Mouse (Mus musculus): ENCODE results near the gene Gm42878.

Gm42878 gene

GRCm38 (mm10) chr5:121500719-121501118 lies 44.6 kb downstream of the Gm42878 start:
- no peak for DNase-seq (ENCODE audit: low read depth, low spot score)

GRCm38 (mm10) chr5:121493305-121493704 lies 52.0 kb downstream of the Gm42878 start:
- no peak for DNase-seq (ENCODE audit: low read depth, low spot score)

- DNase-seq (ENCODE audit: low read depth, low spot score), result no peak
These were observed 60.5 kb downstream of the Gm42878 start for GRCm38 (mm10) chr5:121484801-121485200.

- no peak for DNase-seq (ENCODE audit: low read depth, low spot score)
These were observed 67.6 kb downstream of the Gm42878 start for GRCm38 (mm10) chr5:121477680-121478079.

GRCm38 (mm10) chr5:121476040-121476439 lies 69.2 kb downstream of the Gm42878 start:
- DNase-seq (ENCODE audit: low read depth, low spot score), result no peak

GRCm38 (mm10) chr5:121474610-121475009 lies 70.7 kb downstream of the Gm42878 start:
- DNase-seq (ENCODE audit: low read depth, low spot score), result no peak

GRCm38 (mm10) chr5:121472411-121472810 lies 72.9 kb downstream of the Gm42878 start:
- no peak for DNase-seq (ENCODE audit: low read depth, low spot score)

GRCm38 (mm10) chr5:121469566-121469965 lies 75.7 kb downstream of the Gm42878 start:
- no peak for DNase-seq (ENCODE audit: low read depth, low spot score)
